Comparison of ENCODE assay signal across 15 mouse cellular contexts in genomic region chr16:43037320-43037719, GRCm38 (mm10).
"Had no signal": no experiment of that assay in that cellular context is flagged by ENCODE, and none has a peak within 500 bp of the region (broad histone marks: within the 10 kb centered on the region; RNA-seq: fewer than 3 reads in every experiment).

No protein-coding gene starts in this region.

- H3K9ac ChIP-seq: lung, embryonic 14.5 days; midbrain, embryonic 13.5 days; midbrain, embryonic 15.5 days; neural tube, embryonic 12.5 days; stomach, embryonic 15.5 days had no signal

- H3K4me3 ChIP-seq: megakaryocyte, embryonic 14.5 days; midbrain, embryonic 13.5 days; midbrain, embryonic 15.5 days; neural tube, embryonic 12.5 days; stomach, embryonic 15.5 days had no signal

- H3K9me3 ChIP-seq: midbrain, embryonic 13.5 days; midbrain, embryonic 15.5 days; neural tube, embryonic 12.5 days; stomach, embryonic 15.5 days had no signal

- H3K36me3 ChIP-seq: midbrain, embryonic 13.5 days; midbrain, embryonic 15.5 days; neural tube, embryonic 12.5 days; stomach, embryonic 15.5 days had no signal

- H3K27me3 ChIP-seq: megakaryocyte, embryonic 14.5 days; midbrain, embryonic 13.5 days; midbrain, embryonic 15.5 days; neural tube, embryonic 12.5 days; stomach, embryonic 15.5 days had no signal

- ATAC-seq: midbrain, embryonic 13.5 days; midbrain, embryonic 15.5 days had no signal

- H3K4me1 ChIP-seq: megakaryocyte, embryonic 14.5 days; neural tube, embryonic 12.5 days; stomach, embryonic 15.5 days had no signal

- H3K27ac ChIP-seq: macrophage; midbrain, embryonic 13.5 days; midbrain, embryonic 15.5 days; neural tube, embryonic 12.5 days; stomach, embryonic 15.5 days; stomach, postnatal 0 days had no signal

- H3K4me2 ChIP-seq: lung, embryonic 14.5 days; midbrain, embryonic 11.5 days; midbrain, embryonic 13.5 days; midbrain, embryonic 15.5 days; neural tube, embryonic 12.5 days; stomach, embryonic 15.5 days had no signal

- DNase-seq: lung, adult 18-20 months; lung, embryonic 14.5 days; lung, postnatal 14 days; right cerebral cortex, postnatal 14 days; thymus, adult 2 months; thymus, postnatal 25 days; thymus, postnatal 4 days had no signal
